Mouse (Mus musculus) cerebellum, adult 11 months (tissue): Measurements from ENCODE around the gene Mef2c.

Experiments
- DNase-seq: peaks from one replicate; pipeline ENCODE4 v3.0.0; 2022

Gene Mef2c

GRCm38 (mm10) chr13:83524902-83525715 is 21.3 kb downstream of the Mef2c start:
- DNase-seq = no peak

- no peak for DNase-seq
Measured at GRCm38 (mm10) chr13:83525716-83526005, 21.8 kb downstream of the Mef2c start.

- no peak for DNase-seq
Measured at GRCm38 (mm10) chr13:83526066-83526465, 22.2 kb downstream of the Mef2c start.

GRCm38 (mm10) chr13:83527921-83528320 is 24.1 kb downstream of the Mef2c start:
- DNase-seq = no peak

- DNase-seq = no peak
Measured at GRCm38 (mm10) chr13:83529729-83530314, 26.0 kb downstream of the Mef2c start.

GRCm38 (mm10) chr13:83530889-83531288 is 27.1 kb downstream of the Mef2c start:
- no peak for DNase-seq

- DNase-seq = no peak
Measured at GRCm38 (mm10) chr13:83531968-83532591, 28.2 kb downstream of the Mef2c start.

- DNase-seq = no peak
Measured at GRCm38 (mm10) chr13:83536361-83536760, 32.5 kb downstream of the Mef2c start.

- peak; percentile 16 for DNase-seq
Measured at GRCm38 (mm10) chr13:83537163-83537562, 33.3 kb downstream of the Mef2c start.

- DNase-seq = no peak
Measured at GRCm38 (mm10) chr13:83539921-83540320, 36.1 kb downstream of the Mef2c start.

GRCm38 (mm10) chr13:83542666-83543065 is 38.8 kb downstream of the Mef2c start:
- no peak for DNase-seq

- DNase-seq = no peak
Measured at GRCm38 (mm10) chr13:83544707-83545106, 40.9 kb downstream of the Mef2c start.

- DNase-seq = no peak
Measured at GRCm38 (mm10) chr13:83546876-83547275, 43.0 kb downstream of the Mef2c start.

- no peak for DNase-seq
Measured at GRCm38 (mm10) chr13:83551259-83551658, 47.4 kb downstream of the Mef2c start.

GRCm38 (mm10) chr13:83552051-83552450 is 48.2 kb downstream of the Mef2c start:
- DNase-seq = no peak

- no peak for DNase-seq
Measured at GRCm38 (mm10) chr13:83563261-83563660, 59.4 kb downstream of the Mef2c start.

- DNase-seq = no peak
Measured at GRCm38 (mm10) chr13:83565732-83566131, 61.9 kb downstream of the Mef2c start.

GRCm38 (mm10) chr13:83566180-83566579 is 62.3 kb downstream of the Mef2c start:
- DNase-seq = no peak

GRCm38 (mm10) chr13:83566834-83567534 is 63.1 kb downstream of the Mef2c start:
- no peak for DNase-seq

- no peak for DNase-seq
Measured at GRCm38 (mm10) chr13:83567681-83568080, 63.8 kb downstream of the Mef2c start.

- no peak for DNase-seq
Measured at GRCm38 (mm10) chr13:83568759-83569256, 65.0 kb downstream of the Mef2c start.

- DNase-seq = no peak
Measured at GRCm38 (mm10) chr13:83571973-83572447, 68.2 kb downstream of the Mef2c start.

GRCm38 (mm10) chr13:83572469-83572868 is 68.6 kb downstream of the Mef2c start:
- no peak for DNase-seq
